Mouse (Mus musculus) thymus, adult 2 months (tissue): Measurements from ENCODE around the gene Gm20517.

ENCODE experiments used
- CTCF ChIP-seq: fragments of 200-500 bp; IDR thresholded peaks from 2 replicates; pipeline ENCODE4 v1.5.1; 2012; ENCODE audit warnings: mild to moderate bottlenecking, control low read depth, low read length, moderate library complexity, borderline replicate concordance; ENCODE audit not compliant: control insufficient read depth, poor library complexity, insufficient read depth; ENCODE audit errors: extremely low read depth
- POLR2A ChIP-seq: fragments of 200-500 bp; IDR thresholded peaks from 2 replicates; pipeline ENCODE4 v1.6.1; 2012; ENCODE audit warnings: mild to moderate bottlenecking, low read length, control low read depth, moderate library complexity; ENCODE audit not compliant: control insufficient read depth, poor library complexity, insufficient read depth; ENCODE audit errors: extremely low read depth

- no peak for TF ChIP-seq CTCF
- TF ChIP-seq POLR2A = no peak
Measured at GRCm38 (mm10) chr17:47596839-47597164, 14.6 kb upstream of the Gm20517 start.
